Mouse (Mus musculus) kidney, adult 8-10 months (tissue): ENCODE results near the gene Syt1.

Experiments used
- DNase-seq, 2 experiments: peaks; one replicate each; pipeline ENCODE4 v3.0.0; 2022

Gene Syt1

DNA sequence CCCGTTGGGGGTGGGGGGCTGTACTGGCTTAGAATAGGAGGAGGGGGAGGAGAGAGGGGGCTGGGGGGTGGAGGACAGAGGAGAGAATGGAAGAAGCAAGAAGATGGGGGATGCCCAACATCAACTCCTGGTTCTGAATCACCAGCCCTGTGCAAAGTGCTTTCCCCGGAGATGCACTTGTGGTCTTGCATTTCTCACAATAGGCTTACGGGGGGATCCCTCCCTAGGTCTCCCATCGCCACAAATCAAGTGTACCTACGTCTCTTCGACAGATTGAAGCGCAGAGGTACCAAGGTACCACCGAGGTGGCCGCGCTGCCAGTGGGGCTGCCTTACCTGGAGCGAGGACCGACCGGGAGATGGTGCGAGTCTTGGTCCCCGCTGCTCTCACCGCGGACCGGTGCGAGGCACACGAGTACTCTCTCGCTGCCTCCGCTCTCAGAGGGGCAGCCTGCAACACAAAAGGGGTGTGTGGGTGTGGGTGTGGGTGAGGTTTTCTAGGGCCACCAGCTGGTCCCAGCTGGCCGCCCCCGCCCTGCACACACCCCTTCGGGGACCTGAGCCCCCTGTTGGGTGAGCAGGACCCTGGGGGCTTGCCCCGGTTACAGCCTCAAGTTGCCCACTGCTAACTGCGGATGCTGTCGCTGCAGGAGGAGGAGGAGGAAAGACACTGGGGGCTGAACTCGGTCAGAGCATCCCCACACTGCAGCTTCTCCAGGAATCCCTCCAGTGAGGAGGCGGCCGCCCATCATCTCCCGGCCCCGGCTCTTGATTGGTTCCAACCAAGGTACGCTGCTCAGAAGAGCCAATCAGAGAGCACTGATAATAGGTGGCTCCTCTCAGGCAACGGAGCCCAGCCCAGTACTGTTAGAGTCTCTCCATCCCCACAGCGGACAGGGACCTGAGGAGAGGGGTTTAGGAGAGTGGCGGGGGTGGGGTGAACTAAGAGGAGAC is at the start of gene Syt1:
Gene Syt1 (minus strand): TSS at position 742 of the 953 bp plus-strand sequence.
- DNase-seq: no peak

DNA sequence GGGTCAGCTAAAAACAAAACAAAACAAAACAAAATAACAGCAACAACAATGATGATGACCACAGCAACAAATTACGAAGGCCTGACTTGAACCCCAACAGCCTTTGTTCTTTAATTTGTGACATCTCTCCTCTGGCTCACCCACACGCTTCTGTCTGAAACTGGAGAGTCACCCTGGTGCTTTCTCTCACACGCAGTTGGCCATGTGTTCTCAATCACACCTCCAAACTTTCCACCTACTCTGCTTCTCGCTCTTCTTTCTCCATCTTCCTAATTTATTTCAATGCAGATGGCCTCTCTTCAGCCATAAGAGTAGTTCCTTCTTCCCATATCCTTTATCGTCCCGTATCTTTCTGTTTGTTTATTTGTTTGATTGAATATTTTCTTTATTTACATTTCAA is 45.7 kb upstream of the Syt1 start:
- DNase-seq: no peak

DNA sequence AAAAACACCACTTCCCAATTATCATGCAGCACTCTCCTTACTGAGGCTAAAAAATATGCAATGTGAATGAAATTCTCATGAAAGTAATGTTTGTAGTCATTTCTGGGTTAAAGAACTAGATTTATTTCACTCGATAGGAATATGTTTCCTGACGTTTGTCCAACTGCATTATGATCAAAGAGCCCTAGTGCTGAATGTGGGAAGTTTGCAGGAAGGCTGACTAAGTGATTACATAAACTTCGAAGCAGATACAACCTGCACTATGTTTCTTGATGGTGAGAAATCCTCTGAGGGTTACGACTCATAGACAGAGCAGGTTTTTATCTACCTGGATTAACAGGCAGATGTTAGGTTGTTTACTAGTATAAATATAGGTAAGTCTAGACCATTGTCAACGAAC is 36.8 kb upstream of the Syt1 start:
- DNase-seq: no peak

DNA sequence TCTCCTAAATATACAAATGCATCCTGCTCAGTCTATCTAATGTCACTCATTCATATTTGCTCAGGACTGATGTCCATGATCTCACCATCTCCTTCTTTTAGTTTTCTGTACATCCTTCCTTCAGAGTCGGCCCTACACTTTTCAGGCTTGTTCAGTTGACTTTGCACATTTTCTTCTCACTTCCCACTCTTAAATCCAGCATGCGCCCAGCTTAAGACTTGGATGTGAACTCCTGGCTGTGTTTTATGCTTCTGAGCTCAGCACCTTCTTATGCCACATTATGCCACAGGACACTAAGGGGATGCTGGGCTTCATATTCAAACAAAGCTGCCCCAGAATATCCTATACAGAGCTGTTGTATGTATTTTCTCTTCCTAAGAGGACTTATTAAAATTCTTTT is 36.2 kb upstream of the Syt1 start:
- DNase-seq: no peak

DNA sequence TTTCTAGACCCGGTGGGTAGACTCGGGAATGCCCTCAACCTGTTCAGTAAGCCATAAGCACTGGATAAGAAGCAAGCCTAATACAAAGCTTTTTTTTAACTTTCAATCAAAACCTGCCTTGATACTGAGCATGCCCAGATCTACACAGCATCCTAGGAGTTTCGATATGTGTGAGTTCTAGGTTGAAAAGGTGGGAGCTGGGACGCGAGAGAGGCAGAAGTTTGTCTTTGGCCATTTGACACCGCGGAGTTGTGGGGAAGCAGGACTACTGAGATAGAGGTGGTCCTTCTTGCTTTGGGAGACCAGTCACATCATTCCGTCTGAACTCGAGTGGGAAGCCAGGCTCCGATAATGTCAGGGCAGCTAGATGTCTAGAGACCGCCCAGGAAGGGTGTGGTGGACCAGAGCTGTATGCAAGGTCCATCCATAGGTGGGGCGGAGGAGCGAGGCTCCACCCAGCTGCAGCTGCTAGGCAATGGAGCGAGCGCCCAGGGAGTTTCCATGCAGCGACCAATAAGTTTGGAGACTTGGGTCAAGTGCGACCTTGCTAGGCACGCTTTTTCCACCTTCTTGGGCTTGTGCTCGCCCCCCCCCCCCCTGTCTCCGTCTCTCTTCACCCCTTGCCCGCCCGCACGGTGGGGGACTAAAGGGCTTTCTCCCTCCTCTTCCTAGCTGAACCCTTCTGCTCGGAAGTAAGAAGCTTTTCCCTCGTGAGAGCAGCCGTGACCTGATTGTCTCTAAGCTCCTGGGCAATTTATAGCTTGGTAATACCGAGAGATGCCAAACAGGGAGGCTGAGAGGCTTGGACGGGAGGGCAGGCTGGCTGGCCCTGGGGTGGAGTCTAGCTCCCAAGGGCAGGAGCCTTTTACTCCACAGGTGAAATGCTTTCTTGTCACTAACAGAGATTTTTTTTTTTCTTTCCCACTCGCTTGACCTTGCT is 714 bp upstream of the Syt1 start:
- no peak for DNase-seq

DNA sequence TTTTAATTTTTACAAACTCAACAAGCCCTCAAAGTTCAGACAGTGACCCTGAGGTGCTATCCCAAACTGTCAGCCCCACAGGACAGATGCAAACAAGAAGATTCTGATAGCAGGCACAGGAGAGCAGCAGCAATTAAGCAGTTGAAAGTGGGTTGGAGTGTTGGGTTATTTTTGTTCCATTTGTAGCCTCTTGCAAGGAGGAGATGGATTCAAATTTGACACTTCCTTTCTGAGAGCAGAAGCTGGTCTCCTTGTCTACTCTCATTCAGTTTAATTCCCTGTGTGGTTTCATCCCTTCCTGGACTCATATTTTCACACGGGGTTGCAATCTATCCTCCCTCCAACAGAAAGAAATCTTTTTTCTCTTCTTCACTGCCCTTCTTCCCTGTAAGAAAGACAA is 951 bp downstream of the Syt1 start:
- no peak for DNase-seq

DNA sequence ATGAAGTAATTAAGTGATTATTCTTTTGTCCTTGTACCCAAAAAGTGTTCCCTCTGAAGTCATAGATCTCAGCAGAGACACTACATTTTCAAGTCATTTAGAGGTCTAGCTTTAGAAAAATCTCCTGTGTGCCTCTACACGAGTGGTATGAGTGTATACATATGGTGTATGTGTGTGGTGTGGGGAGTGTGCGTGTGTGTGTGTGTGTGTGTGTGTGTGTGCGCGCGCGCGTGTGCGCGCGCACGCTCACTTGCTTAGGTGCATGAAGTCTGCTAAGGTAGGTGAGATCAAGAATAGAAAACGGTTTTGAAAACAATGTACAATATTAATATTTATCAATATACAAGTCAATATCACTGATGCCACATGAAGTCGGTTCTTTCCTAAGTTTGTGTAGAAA is 2.3 kb downstream of the Syt1 start:
- no peak for DNase-seq

DNA sequence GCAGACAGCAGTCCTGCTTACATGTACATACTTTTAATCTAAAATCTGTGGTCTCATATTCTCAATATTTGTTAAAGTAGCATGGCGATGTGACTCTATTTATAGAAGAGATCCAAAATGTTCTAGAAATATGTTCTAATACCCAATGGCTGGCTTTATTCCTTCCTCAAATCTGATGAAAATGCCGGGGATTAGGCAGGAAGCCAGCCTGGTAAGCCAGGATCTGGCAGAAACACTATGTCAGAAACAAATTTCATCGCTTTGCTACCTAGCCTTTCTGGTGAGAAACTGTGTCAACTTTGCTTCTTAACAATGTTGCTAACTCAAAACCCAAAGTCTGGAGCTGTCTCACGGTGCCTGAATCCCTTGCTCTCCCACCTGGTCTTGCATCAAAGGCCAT is 7.3 kb downstream of the Syt1 start:
- DNase-seq: no peak

DNA sequence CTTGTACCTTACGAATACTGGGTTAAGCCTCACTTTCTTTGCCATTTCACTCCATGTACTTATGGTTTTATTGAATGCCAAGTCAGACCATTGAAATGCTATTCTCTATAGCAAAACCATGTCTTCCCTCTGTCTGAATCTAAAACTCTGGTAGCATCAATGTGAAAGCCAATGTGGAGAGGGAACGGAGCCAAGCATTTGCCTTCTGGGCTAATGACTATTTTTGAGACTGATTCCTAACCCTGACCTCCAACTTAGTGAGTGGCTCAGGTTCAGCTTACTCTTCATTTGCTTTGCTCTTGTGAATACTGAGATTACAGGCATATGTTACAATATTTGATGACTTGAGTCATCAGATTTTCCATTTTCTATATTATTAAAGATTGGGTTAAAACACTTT is 23.5 kb downstream of the Syt1 start:
- DNase-seq: no peak

DNA sequence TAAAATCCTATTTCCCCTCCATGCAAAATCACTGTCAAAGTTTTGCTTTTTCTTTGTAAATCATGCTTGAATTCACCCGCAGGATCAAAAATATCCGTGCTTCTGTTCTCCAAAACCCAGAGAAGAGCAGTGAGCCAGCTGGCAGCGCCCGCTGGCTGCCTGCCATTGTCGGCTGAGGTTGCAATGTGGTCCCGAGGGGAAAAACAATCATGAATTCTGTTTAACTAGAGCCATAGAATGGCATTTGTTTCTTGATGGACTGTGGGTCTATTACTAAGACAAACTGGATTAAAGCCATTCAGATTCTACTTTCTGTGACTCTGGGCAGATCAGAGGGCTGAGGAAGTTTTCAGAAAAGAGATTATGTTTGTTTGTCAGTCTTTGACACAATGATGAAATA is 31.1 kb downstream of the Syt1 start:
- peak; percentile 15 to 44 for DNase-seq

DNA sequence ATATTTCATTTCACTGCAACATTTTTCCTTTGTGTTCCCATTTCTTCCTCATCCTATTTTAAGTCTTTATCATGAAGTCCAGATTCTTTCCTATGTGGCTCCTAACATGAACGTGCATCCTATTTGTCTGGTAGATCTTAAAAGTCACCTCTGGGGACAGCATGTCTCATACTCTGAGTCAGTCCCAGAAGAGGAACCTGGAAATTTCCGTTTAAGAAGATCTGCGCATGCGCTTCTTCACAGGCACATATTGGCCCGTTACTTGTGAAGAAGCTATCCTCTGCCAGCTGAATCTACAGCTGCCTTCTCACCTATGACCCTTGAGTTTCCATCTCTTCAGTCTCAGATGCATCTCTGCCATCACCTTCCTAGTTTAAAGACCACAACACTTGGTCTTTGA is 55.8 kb downstream of the Syt1 start:
- no peak for DNase-seq

DNA sequence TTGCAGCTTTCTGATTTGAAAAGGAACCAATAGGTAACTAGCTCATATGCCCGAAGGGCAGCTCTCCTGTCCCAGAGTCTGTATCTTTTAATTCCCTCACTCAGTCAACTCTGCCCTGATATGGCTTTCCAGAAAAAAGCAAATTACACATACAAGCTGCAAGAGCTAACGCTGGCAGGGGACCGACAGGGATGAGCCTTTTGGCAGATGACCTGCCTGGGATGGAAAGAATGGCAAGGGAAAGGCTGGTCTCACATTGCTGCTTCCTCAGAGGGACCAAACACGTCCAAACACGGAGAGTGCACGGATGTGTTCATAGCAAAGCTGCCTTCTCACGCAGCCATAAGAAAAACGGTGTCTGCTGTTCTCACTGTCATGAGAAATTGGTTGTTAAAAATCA is 58.6 kb downstream of the Syt1 start:
- DNase-seq: no peak

DNA sequence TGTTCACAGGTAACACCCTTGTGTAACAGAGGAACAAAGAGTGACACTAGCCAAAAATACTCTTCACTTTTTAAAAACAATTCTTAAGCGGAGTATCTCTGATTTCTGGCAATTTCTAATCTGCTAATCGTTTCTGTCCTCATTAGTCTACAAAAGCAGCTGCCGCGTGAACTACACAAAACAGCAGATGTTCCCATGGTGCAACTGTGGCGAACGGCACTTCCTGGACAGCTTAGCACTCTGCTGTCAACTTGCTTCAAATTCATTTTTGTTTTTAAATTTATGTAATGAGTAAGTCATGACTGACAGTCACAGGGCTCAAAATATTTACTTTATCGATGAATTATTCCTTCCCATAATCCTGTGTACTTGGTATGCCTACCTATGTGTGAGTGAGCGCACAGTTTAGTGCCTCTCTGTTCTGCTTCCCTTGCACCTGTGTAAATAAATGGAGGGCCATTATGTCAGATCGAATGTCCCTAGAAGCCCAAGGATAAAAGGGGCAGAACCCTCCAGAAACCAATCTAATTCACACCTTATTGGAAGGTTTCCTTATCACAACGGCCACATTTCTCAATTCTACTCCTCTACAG is 73.8 kb downstream of the Syt1 start:
- DNase-seq: no peak

DNA sequence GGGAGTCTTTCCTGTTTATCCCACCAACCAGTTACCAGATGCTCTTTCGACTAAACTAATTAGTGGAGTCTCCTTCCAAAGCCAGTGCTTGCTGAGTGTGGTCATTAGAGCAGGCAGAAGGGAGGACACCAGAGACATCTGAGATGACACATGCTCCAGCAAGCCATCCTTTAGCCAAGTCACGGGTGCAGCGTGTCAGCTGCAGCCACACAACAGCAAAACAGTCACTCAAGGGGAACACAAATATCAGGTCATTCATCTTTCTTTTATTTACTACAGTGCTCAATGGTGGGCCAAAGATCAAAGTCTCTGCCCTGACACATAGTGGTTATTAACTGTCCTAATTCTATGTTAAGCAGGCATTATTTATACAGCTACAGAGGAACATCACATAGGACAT is 80.5 kb downstream of the Syt1 start:
- no peak for DNase-seq

DNA sequence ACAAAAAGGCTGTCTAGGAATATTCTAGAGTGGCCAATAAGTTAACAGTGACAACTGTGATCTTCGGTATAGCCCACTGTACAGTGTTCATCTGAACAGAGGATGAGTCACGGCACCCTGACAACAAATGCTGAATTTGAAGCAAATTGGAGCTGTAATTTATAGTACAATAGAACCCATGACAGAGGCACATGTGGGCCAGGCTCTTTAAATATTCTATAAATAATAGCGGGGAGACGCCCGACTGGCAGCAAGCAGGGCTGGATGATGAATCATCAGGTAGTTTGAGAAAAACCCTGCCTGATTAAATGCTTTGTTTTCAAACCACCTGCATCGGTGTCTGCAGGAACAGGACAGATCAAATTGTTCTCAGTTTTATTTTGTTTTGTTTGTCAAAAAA is 81.1 kb downstream of the Syt1 start:
- no peak for DNase-seq

DNA sequence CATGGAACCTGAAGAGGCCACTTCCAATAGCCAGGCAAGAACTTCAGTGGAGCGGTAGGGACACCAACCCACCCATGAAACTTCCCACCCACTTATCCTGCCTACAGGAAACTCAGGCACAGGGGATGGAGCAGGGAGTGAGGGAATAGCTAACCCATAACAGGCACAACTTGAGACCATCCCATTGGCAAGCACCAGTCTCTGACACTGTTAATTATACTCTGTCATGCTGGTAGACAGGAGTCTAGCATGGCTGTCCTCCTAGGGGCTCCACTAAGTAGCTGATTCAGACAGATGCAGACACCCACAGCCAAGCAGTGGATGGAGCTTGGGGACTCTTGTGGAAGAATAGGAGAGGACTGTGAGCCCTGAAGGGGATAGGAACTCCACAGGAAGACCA is 105.5 kb downstream of the Syt1 start:
- no peak for DNase-seq

DNA sequence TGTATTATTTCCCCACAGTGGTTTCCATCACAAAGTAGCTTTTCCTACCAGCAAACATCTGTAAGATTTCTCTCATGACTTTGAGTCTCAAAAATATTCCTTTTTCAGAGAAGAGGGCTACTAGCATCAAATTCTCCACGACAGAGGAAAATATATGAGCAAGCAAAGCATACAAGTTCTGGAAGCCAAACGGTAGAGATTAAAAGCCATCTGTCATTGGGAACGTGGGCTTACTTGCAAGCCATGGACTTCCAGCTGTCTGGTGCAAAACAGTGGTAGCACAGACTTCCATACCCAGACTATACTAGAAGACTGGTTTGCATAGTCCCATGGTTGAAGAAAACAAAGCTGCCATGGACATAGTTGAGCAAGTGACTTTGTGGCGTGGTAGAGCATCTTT is 106.4 kb downstream of the Syt1 start:
- DNase-seq: no peak

DNA sequence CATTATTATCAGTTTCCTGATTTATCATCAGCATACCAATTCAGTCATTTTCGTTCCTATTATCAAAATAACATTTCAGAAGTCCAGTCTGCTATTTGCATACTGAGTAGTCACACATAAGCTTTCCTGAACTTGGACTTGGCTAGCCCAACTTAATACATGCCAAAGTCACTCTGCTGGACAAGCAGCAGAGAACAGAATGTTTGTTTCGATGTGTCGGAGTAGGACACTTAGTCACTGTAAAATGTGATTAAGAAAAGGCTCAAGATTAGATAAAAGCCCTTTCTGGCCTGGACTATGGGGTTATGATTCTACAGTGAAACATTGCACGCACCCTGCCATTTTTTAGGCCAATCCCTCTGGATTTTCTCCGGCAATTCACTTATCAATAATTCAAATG is 114.3 kb downstream of the Syt1 start:
- no peak for DNase-seq

DNA sequence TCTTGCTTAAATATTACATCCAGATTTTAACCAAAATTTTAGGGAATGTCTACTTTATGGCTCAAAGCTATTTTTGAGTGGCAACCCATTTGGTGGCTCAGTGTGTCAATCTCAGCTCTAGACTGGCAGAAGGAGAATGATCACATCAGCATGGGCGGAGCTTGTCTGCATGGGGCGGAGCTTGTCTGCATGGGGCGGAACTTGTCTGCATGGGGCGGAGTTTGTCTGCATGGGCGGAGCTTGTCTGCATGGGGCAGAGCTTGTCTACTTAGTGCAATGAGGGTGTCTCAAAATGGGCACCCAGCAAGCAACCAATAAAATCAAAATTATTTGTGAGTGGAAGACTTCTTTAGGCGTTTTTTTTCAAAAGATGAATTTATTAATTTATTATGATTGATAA is 117.5 kb downstream of the Syt1 start:
- no peak for DNase-seq

DNA sequence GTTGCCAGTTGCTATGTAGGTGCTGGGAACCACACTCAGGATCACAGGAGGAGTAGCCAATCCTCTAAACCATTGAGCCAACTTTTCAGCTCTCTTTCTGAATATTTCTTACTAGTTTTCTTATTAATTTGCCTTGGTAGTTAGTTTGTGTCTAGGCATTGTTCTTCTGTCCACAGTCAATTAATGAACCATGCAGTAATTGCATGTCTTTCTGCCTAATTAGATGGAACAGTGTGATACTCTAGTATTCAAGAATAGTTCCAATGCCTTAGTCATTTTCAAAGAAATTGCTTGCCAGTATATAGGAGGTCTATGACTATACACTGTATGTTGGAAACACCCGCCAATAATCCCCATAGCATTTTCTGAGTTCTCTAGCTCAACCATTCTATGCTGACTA is 118.3 kb downstream of the Syt1 start:
- DNase-seq: no peak

DNA sequence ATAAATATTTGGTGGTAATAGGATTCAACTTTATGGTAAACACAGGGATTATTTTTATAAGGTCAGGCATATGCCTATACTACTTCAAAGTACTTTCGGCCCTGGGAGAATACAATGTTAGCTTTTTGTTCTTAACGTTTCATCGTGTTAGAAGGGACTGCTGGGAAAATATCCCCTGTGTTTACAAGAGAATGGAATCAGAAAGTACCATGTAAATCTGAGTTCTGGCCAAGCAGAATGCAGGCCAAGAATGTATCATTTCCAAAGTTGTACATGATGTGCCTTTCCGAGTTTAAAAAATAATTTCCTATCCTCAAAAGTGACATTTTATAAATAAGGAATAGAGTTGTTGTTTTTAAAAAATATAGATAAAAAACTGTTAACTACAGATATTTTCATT is 121.7 kb downstream of the Syt1 start:
- no peak for DNase-seq

DNA sequence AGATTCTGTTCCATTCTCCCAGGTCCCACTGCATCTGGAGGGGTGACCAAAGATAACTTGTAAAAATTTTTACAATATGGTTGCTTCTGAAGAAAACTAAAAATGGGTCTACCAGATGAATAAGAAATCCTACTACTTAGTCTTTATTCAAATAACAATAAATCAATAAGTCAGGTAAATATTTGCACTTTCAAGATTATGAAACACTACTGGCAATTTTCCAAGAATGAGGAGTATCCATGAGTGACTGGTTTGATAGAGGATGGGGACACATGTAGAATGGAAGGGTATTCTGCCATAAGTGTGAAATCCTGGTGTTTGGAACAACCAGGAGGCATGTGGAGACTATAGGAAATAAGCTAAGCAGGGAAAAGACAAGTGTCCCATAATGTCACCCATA is 124.0 kb downstream of the Syt1 start:
- no peak for DNase-seq

DNA sequence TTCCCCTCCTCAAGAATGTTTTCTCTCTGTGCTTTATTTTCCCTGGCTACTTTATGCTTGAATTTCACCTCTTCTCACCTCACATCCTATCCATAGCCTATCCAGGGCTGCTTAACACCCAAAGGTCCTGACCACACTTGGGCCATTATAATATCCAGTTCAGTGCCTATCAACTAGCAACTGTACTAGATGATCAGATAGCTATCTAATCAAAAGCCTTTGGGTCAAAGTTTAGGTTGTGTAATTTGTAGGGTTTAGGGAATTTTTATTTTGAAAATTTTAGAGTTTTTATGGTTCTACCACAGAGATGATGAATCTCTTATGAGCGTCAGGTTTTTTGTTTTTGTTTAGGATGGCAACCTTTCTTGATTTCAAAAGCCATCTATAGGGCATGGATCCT is 125.0 kb downstream of the Syt1 start:
- DNase-seq: no peak

DNA sequence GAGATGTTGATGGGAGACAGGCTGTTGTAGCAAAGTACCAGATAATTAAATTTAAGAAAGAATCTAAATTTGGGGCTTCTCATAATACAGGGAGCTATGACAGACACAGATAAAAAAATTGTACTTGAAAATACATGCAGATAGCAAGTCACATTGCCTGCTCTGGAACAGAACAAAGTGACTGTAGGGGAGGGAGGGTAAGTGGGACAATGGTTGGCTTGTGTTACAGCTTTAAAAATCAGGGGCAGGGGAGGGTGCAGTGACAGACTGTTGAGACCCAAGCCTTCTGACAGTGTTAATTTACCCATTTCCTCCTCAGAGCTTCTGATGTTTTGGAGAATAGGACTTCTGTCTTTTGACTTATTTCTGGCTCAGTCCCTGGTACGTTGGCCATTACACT is 126.3 kb downstream of the Syt1 start:
- DNase-seq: no peak
